Mouse (Mus musculus): Measurements from ENCODE around the gene Pld6.
A peak's percentile ranks its signal among the peaks of the same experiment; 100 is the strongest.

Gene Pld6

DNA sequence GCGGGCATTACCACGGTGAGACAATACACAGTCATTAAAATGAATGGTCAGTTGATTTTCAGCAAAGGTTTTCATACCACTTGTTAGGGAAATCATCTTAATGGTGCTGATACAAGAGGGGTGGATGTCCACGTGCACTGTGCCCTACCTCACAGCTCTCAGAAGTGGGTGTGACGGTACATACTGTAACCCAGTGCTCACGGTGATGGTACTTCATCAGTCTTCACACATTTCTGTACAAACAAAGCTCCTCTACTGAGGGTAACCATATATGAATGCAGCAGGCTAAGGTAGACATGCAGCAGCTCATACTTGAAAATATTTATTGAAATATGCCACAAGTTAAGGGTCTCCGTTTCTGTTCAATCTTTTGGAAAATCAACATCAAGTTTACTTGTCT, 3.9 kb downstream of the Pld6 start:
- no peak for DNase-seq

DNA sequence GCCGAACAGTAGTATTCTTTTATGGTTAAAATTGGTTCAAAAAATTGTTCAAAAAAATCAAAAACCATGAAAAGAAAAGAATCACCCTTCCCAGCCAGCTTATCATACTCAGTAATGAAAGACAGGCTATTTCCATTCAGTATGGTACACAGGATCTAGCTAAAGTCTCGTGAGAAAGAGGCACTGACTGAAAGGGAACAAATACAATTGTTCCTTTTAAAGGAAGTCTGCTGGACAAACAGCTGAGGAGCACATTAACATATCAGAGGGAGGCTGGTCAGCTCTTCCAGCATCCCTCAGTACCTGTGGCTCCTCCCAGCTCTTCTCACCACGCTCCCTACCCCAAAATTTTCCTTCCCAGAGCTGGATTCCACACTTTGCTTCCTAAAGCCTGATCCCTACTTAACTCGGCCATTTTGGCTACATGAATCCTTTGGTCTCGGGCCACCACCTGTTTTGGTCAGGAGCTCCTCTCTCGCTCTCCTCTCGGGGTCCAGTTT, 5.3 kb downstream of the Pld6 start:
- DNase-seq = no peak

DNA sequence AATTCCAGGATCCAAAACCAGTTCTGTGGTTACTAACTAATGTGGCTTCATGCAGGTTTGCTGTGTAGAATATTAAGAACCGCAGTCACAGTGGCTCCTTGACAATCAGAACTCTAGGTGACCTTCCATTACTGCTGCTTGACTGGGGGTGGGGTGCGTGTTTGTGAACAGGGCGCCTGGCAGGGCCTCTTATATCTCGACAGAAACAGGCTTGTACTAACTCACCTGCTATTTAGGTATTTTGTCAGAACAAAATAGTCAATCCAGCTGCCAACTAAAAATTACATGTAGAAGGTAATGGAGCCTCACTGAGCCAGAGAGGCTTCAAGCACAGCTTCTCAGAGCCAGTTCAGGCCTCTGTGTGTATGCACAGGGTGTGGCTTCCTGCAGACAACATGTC, 7.2 kb downstream of the Pld6 start:
- DNase-seq = no peak

DNA sequence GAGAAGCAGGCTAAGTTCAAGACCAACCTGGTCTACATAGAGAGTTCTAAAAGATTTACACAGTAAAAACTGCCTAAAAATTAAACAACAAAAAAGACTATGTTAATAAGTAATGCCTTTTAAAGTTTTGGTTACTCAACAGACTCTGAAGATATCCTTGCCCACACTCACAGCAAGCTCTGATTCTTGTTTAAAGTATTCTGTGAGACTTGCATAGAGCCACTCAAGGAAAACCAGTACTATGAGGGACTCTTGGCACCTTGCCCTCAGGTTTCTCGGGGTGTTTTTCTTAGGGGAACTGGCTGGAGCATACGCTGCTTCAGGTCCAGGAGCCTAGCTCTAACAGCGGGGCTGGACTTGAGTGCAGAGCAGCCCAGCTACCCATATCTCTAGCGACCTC, 8.0 kb downstream of the Pld6 start:
- no peak for DNase-seq

DNA sequence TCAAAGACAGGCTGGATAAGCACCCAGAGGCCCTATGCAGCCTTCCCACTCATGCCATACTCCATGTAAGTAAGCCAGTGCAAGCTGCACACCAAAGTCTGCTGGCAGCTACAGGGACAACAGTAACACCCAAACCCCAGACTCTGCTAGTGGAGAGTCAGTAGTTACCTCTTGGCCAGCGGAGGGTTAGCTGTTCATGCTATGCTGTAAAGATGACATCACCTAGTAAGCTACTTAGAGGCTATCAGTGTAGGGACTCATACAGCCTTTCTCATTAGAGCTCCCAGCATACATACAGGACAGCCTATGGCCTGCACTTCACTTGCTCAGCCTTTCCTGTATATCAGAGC, 8.6 kb downstream of the Pld6 start:
- DNase-seq = no peak

DNA sequence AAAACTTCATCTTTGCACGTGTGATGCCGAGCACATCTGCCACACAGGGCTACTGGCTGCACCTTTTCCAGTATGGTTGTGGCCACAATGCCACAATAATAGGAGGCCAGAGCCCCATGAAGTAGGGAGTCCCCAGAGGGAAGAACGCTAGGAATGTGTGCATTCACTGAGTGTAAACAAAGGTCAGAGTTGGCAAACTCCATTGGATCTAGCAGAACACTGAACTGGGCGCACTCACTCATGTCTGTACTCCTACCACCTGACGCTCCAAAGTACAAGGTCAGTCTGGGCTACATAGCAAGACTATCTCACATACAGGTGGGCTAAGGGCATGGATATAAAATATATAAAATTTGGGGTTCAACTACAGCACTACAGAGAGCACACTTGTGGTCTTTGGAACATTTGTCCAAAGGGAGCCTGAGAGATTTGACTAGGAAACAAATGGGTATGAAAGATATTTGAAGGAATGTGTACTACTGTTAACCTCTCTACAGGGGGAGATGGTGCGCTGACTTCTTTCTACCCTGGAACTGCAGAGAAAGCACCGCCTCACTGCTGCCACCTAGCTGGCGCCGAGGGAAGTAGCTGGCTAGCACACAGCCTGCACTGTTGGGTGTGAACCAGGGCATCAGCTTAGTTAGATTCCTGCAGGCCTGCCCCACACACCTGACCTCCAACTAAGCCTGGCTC, 9.1 kb downstream of the Pld6 start:
- DNase-seq = peak; percentile 89 to 91

DNA sequence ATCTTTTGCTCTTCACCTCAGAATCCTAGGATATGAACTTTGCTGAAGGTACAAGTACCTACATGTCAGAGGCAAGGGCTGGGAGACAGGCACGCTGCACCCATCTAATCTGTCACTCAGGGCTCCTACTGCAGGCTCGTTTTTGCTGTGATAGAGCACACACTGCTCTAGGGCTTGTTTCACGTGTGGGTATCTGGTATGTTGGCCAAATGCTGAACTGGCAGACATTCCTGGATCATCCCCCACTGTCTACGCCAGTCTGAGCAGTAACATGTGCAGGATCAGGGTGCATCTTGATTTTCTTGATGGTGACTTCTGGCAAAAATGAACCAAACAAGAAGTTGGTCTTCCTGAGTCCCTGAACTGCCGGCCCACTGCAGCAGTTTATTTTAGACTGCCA, 10.2 kb downstream of the Pld6 start:
- no peak for DNase-seq

DNA sequence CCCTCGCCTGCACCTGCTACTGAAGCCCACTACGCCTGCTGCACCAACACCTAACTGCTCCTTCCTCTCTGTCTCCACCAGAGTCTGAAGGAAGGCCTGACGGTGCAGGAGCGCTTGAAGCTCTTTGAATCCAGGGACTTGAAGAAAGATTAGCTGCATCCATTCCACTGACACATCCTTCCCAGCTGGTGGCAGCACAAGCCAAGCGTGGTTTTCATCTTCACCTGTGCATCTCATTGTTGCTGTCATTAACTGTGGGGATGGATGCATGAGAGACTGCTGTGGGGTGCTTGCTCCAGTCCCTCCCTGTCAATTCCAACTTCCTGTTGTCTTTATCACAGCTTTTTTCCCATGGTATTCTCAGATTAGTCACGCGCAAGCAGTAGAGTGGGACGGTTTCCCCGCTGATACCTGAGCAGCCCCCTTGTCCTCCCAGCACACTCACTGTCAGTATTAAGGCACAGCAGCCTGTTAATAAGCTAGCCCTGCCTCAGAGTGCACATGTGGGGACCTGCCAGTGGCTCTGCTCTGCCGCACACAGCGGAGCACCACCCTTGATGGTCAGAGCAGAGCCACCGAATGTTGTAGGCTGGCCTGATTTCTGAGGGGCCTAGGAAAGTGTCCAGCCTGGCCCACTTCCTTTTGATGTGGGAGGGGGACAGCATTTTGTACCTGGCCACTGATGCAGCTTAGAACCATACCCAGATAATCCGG, 11.9 kb downstream of the Pld6 start:
- peak in 1 of 2 experiments; percentile 27 for DNase-seq

DNA sequence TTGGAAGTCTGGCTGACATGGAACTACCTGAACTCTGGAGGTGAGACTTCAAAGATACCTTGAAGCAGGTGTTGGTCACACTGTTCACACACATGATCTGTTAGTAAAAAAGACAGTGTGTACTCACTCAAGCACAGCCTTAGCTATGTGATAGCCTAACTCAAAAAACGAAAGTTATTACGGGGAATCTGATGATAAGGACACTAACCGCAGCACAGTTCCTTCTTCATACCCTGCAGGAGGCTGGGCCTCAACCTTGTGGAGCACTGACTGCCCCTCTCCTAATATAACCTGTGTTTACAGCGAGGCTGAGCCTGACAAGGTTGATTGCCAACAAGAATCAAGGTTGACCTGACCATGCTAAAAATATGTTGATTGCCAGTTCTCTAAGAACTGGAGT, 12.9 kb downstream of the Pld6 start:
- DNase-seq = no peak

DNA sequence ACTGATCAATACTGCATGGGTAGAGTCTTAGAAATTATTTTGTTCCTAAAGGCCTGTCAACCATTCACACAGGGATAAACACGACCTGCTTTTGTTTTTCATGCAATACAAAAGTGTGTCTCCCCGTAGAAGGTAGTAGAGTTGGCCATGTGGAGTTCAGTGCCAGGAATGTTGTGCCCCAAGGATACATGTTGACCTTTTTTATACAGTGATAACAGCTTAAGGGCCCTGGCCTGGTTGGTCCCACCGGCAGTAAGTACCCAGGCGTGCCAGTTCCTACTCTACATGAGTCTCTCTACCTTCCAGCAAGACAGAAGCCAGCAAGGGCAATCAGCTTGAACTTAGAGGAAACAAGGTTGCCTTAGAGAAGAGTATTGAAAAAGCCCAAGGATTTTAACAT, 14.5 kb downstream of the Pld6 start:
- DNase-seq = no peak

DNA sequence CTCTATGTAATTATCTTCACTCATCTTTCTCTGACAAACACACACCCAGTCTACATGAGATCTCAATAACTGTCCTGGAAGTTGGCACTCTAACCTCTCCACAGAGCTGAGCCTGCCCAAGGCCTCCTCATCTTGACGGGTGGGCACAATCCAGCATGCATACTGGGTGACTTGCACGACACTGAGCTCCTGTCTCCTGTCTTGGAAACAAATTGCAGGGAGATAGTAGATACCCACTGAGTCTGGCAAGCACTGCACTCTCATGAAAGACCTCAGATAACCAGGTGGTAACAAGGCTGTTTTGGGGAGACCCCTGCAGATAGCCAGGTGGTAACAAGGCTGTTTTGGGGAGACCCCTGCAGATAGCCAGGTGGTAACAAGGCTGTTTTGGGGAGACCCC, 15.2 kb downstream of the Pld6 start:
- no peak for DNase-seq

DNA sequence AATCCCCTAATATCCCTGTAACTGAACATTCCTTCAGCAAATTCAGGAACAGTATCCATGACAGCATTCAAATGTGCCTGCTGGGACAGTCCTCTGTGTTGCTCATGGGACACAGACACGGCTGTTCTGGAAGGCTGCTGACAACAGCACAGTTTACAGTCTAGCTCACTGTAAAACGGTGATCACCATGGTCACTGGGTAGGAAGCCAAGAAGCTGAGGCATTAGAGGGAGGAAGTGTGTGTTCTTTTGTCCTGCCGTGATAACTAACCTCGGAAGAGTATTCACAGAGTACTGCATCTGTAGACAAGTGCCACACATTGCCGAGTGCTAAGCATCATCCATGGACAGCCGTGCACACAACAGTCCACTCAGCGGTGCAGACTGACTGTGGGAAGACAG, 16.7 kb downstream of the Pld6 start:
- DNase-seq = no peak

DNA sequence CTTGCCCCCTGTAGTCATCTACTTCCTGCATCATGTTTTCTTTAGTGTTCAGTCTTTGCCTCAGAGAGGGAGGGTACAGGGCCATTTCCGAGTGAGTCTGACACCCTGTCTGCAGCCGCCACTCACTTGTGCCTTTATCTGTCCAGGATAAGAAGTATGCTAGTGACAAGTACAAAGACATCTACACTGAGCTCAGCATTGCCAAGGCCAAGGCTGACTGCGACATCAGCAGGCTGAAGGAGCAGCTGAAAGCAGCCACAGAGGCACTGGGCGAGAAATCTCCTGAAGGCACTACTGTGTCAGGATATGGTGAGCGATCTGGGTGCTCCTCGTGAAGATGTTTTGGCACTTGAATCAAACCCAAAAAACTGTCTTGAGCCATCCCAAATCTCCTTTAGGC, 17.7 kb downstream of the Pld6 start:
- DNase-seq = no peak

DNA sequence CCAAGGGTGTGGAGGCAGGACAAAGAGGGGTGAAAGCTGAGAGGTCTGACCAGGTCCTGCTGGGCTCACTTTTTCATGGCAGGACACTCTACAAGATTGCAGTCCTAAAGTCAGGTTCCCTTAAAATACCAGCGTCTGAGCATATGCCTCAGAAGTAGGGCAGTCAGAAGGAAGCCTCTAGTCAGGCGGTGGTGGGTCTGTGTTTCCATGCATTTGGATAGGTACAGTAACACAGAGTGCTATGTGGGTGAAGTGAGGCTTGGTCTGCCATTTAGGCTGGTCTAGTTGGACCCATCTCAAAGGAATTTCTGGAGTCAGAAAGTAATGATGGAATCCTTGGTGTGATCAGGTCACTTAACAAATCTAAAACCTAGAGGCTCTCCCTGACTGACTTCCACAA, 18.1 kb downstream of the Pld6 start:
- no peak for DNase-seq

DNA sequence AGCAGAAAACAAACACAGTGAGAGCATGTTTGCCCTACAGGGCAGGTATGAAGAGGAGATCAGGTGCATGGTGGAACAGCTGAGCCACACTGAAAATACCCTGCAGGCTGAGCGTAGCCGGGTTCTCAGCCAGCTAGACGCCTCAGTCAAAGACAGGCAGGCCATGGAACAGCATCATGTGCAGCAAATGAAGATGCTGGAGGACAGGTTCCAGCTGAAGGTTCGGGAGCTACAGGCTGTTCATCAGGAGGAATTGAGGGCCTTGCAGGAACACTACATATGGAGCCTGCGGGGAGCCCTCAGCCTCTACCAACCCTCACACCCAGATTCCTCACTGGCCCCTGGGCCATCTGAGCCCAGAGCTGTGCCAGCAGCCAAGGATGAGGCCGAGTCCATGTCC, 26.6 kb downstream of the Pld6 start:
- DNase-seq = no peak

DNA sequence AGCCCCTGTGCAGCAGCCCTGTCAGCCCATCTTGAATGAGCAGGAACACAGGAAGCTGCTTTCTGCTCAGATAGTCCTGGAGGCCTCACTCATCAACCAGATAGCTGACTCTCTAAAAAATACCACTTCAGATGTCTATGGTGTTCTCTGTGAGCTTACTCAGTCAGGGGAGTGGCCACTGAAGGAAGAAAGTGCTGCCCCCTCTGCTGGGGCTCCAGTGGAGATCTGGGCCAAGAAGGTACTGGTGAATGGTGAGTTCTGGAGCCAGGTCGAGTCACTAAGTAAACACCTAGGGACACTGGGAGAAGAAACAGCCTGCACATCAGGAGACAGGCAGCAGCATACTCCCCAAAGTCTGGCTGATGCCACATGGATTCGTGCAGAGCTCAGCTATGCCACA, 27.8 kb downstream of the Pld6 start:
- DNase-seq = no peak

DNA sequence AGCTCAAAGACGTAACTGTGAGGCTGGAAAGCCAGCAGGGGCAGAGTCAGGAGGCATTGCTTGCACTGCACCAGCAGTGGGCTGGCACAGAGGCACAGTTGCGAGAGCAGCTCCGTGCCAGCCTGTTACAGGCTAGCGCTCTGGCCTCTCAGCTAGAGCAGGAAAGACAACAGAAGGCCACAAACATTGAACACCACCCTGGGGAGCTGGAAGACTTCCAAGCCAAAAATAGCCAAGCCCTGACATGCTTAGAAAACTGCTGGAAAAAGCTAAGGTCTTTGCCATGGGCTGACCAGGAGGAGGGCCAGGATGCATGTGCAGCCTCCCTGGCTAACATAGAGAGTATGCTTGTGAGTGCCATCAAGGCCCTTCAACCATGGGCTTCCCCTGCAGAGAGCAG, 28.3 kb downstream of the Pld6 start:
- peak in 1 of 2 experiments; percentile 23 for DNase-seq

DNA sequence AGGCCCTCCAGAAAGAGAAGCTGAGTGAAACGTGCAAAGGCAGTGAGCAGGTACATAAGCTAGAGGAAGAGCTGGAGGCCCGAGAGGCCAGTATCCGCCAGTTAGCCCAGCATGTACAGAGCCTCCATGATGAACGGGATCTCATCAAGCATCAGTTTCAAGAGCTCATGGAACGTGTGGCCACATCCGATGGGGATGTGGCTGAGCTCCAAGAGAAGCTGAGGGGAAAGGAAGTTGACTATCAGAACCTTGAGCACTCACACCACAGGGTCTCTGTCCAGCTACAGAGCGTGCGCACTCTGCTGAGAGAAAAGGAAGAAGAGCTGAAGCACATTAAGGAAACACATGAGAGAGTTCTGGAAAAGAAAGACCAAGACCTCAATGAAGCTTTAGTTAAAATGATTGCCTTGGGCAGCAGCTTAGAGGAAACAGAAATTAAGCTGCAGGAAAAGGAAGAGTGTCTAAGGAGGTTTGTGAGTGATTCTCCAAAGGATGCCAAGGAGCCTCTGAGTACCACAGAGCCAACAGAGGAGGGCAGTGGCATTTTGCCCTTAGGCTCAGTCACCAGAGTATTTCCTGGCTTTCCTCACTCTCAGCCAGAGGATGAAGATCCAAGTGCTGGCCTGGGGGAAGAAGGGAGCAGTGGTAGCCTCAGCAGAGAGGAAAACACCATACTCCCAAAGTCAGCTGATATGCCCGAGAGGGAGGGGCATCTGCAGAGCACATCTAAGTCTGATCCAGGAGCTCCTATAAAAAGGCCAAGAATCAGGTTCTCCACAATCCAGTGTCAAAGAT, 29.1 kb downstream of the Pld6 start:
- no peak for DNase-seq

DNA sequence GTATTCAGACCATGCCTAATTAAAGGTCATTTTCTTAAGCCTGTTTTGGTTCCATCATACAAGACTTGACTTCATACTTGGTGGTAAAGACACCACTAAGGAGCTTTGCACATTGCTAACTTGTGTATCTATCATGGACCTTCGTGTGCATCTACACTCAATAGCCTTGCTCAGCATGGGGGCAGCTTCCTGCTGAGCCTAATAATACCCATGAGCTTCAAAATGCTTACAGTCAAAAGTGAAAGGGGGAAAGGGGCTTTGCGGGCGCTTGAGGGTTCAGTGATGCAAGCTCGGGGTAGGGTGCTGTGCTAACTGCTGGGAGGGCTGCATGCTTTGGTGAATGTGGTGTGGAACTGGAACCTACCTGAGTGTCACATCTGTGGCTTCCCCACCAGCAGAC, 31.1 kb downstream of the Pld6 start:
- DNase-seq = no peak

DNA sequence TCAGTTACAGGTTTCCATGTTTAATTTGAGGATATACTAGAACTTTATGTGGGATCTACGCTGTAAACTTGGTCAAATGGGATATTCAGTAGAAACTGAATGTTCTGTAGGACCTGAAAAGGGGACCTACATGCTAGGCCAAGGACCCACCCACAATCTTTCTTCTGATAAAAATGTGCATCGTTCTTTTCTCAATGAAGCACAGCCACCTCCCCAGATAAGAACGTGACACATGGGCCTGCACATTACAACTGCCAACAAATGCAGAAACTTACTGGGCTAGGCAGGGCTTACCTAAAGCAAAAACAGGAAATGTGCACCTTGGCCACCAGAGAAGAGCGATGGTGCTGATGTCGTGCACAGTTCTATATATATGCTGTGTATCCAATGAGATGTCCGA, 32.9 kb downstream of the Pld6 start:
- DNase-seq = no peak

DNA sequence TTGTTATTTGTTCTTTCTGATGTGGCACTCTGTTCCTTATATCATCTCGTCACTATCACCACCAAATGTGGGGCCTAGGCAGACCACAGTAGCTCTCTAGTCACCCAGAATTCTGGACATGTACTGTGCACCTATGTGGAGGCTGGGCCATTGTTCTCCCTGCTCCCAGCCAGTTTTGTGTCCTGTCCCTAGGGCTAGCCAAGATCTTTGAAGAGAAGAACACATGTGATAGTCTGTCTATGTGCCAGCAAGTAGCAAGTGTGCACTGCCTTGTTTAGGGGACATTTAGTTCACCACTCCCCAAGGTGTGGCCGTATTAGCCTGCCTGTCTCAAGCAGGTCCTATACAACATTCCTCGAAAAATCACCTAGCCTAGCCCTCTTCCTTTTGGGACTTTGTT, 38.4 kb downstream of the Pld6 start:
- no peak for DNase-seq

DNA sequence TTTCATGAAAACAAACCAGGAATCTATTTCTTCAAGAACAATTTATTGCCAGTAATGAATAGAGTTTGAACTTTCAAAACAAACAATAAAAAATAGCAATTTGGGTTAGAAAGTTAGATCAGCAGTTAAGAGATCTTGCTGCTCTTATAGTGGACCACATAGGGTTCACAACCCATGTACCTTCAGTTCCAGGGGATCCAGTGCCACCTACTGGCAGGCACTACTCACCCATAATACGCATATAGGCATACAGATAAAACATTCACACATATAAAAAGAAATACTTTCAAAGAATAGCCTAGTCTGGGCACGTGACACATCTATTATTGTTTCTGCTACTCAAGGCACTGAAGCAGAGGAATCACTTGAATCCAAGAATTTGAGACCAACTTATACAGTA, 40.8 kb downstream of the Pld6 start:
- DNase-seq = peak; percentile 81 to 82

DNA sequence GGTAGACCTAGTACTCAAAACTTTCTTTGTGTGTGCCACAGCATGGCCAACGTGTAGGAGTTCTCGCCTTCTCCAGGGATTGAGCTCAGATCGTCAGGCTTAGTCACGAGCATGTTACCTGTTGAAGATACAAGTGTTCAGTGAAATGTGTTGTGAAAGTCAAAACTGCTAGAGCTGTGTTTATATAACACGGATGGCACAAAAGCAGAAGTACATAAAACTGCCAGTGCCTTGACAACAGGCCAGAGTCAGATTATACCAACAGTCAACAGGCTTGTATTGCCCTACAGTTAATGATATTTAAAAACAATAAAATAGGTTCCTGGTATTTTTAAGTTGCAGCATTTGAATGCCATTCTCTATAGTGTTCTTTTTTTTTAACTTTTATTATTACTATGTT, 41.6 kb downstream of the Pld6 start:
- DNase-seq = no peak

DNA sequence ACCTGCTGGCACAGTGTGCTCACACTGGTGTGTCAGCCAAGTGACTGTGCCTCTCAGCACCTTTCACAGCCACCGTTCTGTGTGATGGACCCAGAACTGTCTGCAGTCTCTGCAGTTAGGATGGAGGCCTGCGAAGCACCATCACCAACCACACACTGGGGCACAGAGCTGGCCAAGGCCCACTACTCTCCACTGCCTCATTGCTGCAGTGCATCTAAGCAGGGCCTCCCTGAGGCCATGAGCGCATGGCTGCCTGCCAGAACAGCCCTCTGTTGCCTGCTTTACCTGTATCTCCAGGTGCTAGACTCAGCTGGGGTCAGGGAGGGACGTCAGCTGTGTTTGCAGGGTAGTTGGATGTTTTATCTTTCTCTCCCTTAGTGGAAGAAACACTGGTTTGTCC, 43.1 kb downstream of the Pld6 start:
- DNase-seq = no peak

Measured in kidney, postnatal 4 days (tissue).